Mouse (Mus musculus) heart, adult 18-20 months (tissue): ENCODE results near the gene Tns2. TPM values are rescaled to one million over a fixed set of nuclear protein-coding genes. Genes with fewer than 3 reads are reported as not detected.
"Not testable (repeated sequence)": the region's sequence is repeated elsewhere in the genome, so short reads cannot be mapped to it uniquely, and the experiment has no call there.

Experiments
- DNase-seq, 2 experiments: peaks; one replicate each; pipeline ENCODE4 v3.0.0; 2021 to 2022; ENCODE audit warnings: mixed read lengths in 1 of 2
- long read RNA-seq, 2 experiments: library from polyadenylated mRNA; stranded (forward); transcript quantifications; one replicate each; pipeline ENCODE4 v2.0.0; 2021
- total RNA-seq, 2 experiments: library from RNA; stranded (reverse); gene quantifications; 2 replicates each; pipeline ENCODE4 v1.2.3; 2021

Tns2 gene
- 100 to 1,000 TPM; 109 to 123 TPM for total RNA-seq
- long read RNA-seq, experiment 1, full-length matches to known transcripts: 13 of 36 reads
- long read RNA-seq, experiment 1, partial matches to known transcripts: 14 of 36 reads
- long read RNA-seq, experiment 1, other reads (novel, unspliced or antisense): 9 of 36 reads
- long read RNA-seq, experiment 2, full-length matches to known transcripts: 2 of 19 reads
- long read RNA-seq, experiment 2, partial matches to known transcripts: 10 of 19 reads
- long read RNA-seq, experiment 2, other reads (novel, unspliced or antisense): 7 of 19 reads

DNA sequence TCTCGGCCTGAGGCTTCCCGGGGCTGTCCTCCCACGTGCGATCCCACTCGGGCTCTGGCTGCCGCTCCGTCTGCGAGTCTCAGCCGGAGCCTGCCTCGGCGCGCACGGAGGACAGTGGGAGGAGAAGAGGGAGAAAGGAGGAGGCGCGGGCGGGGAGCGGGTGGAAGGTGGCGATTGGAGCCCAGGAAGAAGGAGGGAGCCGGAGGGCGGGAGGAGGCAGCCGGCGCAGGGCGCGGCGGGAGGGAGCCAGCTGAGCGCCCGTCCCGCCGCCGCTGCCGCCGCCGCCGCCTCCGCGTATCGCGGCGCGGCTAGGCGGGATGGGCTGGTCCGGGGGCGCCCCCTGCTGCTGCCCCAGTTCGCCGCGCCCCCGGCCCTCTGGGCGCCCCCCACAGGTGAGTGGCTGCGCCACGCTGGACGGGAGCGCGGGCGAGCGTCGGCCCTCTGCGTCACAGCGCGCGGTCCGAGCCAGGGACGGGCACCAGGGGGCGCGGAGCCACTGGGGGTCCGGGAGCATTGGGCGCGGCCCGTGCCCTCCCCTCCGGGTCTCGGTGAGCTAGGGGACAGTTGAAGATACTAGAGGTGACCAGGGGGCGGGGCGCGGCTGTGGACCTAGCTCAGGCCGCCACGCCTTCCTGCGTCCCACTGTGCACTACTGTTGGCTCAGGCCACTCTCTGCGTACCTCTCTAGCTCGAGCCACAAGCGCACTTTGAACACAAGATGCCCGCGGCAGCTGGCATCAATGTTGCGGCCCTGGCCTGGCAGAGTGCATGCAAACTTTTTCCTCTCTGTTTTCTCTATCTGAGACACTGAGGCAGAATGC is at the start of gene Tns2:
TSS of gene Tns2 (plus strand) at position 253 of the 821 bp plus-strand sequence.
- peak; percentile 91 to 94 for DNase-seq

DNA sequence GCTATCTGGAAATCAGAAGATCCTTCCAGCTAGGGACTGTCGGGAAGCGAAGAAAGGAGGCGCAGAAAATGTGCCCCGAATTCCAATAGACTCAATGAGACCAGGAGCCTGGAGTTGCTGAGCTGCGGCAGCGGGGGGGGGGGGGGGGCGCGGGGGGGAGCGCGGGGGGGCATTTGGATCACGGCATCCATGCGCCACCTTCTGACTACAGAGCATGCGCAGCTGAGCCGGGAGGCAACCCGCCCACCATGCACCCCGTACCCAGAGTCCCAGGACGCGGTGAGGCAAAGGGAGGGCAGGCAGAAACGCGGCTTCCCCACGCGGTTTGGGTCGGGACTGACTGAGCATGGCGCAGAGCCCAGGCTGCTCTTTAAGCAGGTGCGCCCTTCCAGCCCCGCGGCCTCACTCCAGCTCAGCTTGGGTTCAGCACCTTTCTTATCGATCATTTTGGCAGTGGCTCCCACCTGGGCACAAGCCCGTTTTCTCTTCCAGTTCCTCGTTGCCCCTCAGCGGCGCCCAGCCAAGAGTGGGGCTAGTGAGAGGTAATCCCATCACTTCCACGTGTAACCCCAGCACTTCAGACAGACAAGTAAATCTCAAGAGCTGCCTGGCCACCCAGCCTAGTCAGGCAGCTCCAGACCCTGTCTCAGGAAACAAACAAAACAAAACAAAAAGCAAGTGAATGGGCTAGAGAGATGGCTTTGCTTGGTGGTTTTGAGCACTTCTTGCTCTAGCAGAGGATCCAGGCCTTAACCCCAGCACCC is 48.1 kb upstream of the Tns2 start:
- DNase-seq: peak; percentile 42

DNA sequence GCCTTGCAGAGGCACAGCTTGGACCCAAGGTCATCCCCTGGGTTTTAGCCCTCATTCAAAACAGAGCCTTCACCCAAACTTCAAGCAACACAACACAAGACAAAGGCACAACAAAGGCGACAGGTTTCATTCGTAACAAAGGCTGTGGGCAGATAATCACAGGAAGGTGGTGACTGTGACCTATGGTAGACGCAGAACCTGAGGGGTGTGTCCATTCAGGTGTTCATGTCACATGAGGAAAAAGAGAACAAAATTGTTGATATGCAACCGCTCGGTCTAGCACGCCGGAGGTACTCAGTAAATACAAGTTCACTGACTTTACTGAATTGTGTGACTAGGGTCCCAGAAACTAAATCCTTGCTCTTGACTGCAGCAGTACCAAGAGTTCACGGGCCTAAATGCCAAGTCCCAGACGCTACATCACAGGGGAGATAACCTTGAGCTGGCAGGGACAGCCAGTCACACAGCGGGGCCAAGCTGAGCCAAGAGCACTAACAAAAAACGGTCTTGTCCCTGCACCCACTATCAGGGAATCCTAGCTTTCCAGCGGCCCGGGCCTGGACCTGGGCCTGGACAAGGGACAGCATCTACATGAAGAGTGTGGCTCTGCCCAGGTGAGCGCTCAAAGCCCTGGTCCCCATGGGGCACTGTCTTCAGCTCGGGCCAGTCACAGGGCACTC is 43.6 kb upstream of the Tns2 start:
- peak; percentile 45 to 49 for DNase-seq

DNA sequence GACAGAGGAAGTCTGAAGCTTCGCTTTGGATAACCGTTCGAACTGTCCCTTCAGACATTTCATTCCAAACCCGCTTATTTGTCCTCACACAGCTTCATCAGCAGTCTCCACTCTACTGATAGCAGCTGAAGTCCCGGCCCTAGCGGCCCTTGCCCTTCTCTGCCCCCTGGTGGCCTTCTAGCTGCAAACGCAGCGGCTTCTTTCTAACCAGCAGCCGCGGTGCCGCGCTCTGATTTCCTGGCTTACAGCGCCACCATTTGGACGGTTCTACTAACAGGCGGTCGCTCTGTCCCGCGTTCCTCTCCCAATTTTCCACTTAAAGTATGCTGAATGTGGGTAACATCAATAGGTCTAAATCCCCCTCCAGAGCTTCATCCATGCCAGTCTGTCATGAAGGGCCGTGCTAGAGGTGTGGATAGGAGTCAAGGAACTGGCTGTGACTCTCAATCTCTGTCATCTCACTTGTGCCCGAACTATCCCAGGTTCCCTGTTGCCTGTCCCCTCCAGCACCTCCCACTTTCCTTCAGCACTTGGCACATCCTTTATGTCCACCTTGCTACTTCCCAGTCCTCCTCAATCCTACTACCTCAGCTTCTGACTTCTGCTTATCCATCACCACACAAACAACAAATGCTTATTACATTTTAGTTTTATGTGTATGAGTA is 34.4 kb upstream of the Tns2 start:
- peak; percentile 93 to 96 for DNase-seq

DNA sequence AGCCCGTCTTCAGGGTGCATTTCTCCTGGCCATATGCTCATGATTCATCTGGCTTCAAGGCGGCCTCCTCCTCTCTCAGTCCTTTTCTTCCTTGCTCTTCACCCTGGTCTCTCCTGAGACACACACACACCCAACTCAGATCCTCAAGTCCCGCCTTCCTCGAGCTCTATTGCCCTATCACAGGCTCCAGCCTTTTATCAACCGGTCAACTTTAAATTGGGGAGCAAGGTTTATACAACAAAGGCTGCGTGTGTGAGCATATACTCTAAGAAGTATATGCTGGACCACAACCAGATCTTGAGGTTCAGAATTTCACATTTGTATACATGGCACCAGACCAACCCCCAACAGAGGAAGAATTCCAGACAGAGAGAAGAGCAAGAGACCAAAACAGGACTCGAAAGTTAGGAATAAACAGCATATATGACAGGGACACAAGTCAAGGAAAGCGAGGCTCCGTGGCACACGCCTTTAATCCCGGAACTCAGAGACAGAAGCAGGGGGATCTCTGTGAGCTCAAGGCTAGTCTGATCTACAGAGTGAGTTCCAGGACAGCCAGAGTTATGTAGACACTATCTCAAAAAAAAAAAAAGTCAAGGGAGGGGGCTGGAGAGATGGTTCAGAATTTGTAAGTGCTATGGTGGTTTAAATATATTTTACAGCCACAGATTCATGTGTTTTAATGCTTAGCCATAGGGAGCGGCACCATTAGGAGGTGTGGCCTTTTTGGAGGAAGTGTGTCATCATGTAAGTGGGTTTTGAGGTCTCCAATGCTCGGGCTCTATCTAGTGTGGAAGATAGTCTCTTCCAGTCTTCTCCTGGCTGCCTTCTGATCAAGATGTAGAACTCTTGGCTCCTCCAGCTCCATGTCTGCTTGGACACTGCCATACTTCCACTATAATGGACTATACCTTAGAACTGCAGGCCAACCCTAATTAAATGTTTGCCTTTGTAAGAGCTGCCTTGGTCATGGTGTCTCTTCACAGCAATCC is 29.4 kb upstream of the Tns2 start:
- no peak for DNase-seq

DNA sequence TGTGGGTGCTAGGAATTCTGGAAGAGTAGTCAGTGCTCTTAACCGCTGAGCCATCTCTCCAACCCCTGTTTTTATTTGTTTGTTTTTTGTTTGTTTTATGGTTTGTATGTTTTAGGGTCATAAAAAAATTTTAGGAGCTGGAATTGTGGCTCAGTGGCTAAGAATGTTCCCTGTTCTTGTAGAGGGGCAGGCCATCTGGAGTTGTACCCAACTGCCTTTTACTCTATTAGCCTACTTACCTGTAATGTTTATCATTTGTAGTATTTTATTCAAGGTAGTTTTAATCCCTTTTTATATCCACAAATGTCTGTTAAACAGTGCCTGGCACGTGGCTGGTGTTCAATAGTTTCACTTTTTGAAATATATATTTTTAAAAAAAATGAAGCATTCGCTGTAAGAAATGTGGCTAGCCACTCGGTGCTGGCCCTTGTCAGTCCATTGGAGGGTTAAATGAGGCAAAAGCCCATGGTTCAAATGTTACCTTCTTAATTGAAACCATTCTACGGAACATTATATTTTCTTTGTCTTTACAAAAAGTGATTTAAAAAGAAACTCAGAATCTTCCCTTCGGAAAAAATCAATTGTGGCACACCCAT is 27.2 kb upstream of the Tns2 start:
- no peak for DNase-seq

DNA sequence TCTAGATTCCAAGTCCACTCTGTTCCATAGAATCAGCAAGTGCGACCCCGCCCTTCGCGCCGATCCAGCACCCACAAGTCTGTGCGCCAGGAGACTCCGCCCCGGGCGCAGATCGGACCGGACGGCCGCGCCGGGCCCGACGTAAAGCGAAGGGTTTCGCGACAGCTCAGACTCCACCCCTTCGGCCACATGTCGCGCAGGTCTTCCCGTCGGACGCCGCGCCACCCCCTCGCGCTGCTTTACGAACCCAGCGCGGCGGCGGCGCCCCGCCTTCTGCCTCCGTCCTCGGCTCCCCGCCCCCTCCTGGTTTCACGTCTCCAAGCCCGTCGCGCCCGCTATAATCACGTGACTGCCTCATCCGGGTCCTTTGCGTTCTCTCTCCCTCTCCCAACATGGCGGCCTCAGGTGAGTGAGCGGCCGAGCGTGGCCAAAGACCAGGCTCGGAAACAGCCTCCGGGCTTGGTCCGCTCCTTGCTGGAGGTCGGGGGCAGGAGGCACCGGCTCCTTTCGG is 26.6 kb upstream of the Tns2 start, which contains the start of gene Eif4b:
TSS of gene Eif4b (plus strand) at position 215 of the 511 bp plus-strand sequence.
- DNase-seq: peak; percentile 99

DNA sequence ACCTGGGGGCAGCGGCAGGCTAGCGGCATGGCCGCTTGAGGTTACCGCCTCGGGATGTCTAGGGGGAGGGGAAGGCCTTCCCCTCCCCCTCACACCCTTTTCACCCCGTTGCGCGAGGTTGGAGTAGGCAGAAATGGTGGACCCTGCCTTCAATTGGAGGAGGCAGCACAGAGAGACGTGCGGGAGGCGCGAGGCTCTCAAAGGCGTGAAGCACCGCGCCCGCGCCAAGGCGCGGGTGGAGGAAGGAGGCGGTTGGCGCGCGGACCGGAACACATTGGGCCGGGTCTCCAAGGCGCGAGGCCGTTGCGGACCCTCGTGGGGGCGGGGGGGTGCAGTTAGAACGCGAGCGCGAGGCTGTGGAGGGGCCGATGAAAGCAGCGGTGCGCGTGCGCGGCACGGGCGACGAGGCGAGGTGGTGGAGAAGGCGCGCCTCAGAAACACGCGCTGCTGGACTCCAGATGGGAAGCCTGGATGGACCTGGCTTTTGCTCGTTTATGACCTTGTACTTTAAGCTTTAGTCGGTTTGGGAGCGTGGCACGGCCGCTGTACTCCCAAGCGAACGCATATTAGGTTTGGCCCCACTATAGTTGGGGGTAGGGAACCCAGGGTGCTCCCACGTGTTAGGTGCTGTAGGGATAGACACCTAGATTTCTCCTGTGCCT is 26.0 kb upstream of the Tns2 start:
- peak; percentile 64 to 65 for DNase-seq

DNA sequence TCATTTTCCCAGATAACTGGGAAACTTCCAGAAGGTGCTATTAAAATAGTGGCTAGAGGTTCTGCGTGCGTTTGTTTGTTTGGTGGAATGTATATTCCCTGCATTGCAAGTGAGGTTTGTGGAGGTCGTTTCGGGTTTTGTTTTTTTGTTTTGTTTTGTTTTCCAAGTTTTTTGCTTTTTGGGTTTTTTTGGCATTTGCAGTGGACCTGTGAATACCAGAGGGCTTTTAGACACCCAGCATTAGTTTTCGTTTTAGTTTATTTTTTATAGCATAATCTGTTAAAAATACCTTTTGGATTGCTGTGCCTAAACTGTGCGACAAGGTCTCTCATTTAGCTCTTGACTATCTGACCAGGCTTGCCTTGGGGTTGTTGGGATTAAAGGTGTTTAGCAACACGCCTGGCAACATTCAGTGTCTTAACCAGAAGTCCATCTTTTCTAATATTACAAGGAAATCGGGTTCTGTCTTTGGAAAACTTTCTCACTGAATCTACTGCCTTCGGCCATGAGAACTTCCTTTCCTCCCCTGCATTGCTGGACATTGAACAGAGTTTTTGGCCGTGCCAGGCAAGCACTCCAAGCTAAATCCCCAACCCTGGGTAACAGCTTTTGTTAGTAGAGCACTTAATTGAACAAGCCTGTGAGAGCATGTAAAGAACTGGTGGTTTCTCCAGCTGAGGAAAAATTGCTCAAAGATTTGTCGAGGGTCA is 25.2 kb upstream of the Tns2 start:
- no peak for DNase-seq

DNA sequence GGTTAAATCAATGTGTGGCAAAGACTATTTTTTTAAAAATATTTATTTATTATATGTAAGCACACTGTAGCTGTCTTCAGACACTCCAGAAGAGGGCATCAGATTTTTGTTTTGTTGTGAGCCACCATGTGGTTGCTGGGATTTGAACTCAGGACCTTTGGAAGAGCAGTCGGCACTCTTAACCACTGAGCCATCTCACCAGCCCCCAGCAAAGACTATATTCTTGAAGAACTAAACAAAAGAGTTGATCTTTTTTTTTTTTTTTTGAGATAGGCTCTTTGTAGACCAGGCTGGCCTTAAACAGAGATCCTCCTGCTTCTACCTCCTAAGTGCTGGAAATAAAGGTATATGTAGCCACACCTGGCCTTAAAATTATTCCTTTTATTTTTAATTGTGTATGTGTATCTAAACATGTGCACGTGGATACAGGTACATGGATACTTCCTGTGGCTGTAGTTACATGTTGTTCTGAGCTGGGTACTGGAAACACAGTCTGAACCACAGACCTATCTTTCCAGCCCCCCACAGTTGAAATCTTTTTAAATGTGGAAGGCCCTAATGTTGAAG is 23.0 kb upstream of the Tns2 start:
- no peak for DNase-seq

DNA sequence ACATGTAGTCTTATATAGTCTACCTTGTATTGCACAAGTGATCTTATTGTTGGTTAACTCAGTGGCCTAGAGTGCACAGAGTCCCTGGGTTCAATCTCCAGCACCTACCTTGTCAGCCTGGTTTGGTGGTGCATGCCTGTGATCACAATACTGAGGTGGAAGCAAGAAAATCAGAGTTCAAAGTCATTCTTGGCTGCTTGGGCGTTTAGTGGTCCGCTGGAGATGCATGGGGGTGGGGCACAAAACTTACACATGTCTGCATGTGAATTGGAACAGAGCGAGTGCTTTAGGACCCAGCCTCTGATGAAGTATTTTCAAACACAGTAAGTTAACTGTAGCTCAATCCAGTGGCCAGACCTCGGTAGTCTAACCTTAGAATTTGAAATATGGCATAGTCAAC is 21.0 kb upstream of the Tns2 start:
- DNase-seq: no peak

DNA sequence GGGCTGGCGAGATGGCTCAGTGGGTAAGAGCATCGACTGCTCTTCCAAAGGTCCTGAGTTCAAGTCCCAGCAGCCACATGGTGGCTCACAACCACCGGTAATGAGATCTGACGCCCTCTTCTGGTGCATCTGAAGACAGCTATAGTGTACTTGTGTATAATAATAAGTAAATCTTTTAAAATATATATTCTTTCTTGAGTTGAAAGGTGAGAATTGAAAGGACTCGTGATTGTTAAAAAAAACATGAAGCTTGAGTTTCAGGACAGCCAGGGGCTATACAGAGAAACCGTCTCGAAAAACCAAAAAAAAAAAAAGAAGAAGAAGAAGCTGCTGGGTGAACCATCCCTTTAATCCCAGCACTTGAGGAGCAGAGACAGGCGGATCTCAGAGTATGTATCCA is 20.3 kb upstream of the Tns2 start:
- DNase-seq: not testable (repeated sequence)

DNA sequence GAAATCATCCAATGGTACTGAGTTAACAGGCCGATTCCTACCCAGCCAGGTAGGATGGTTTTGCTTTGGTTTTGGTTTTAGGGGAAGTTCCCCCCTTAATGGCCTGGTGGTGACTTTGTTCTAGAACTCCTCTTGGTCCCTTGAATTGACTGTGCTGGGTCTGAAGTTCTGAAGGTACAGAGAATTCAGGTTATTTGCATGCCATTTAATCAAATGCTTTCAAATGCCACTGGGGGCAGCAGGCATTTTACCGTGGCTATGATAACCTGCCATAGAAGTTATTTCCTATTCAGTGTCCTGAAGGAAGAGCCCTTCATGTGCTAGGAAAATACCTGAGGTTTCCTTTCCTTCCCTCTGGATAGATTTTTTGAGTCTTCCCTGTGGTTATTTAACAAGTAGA is 19.8 kb upstream of the Tns2 start:
- no peak for DNase-seq

DNA sequence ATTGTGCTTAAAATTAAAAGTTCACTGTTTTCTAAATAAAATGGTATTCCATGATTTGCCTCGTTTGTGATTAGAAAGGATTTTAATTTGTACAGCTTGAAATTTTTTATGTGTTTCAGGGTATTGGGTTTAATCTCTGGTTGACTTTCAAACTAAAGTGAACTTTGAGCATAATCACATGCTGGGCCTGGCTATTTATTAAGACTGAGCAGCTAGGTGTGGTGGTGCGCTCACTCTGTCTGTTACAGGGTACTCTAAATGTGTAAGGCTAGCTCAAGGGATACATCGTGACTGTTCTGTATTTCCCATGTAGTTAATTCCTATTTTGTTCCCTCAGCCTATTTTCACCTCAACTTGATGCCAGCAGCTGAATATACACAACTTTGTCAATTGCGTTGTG is 18.1 kb upstream of the Tns2 start:
- DNase-seq: no peak

DNA sequence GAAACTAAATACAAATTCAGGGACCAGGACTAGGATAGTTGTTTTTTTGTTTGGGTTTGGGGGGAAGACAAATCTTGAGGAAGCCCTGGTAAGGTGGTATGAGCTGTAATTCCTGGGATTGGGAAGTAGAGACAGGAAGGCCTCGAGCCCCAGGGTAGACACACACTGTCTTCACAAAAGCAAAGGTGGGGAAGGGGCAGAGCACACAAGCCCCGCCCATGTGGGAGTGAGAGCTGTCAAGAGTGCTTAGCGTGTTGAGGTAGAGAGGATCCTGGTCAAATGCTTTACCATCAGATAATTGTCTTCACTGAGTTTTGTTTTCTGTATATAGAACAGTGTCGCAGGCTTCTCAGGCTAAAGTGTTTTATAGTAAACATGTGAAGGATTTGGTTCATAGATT is 17.2 kb upstream of the Tns2 start:
- DNase-seq: no peak

DNA sequence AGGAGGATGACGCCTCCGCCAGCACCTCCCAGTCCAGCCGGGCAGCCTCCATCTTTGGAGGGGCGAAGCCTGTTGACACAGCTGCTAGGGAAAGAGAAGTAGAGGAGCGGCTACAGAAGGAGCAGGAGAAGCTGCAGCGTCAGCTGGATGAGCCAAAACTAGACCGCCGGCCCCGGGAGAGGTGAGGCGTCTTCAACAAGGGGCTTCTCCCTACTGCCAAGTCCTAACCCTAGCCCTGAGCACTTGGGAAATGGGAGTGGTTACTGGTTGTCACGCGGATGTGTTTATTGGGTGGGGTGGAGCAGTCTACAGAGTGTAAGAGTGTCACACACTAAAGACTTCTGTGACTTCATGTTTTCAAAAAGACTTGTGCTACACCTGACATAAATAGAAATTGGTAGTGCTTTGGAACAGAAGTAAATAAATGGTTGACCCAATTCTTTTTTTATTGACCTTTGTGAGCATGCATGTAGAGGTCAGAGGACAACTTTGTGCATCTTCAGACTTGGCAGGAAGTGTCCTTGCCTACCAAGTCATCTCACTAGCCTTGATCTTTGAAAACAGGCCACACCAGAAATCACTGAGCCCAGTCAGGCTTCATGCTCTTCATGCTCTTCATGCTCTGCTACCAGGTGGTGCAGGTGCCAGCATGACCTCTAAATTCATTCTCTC is 10.2 kb upstream of the Tns2 start:
- no peak for DNase-seq

DNA sequence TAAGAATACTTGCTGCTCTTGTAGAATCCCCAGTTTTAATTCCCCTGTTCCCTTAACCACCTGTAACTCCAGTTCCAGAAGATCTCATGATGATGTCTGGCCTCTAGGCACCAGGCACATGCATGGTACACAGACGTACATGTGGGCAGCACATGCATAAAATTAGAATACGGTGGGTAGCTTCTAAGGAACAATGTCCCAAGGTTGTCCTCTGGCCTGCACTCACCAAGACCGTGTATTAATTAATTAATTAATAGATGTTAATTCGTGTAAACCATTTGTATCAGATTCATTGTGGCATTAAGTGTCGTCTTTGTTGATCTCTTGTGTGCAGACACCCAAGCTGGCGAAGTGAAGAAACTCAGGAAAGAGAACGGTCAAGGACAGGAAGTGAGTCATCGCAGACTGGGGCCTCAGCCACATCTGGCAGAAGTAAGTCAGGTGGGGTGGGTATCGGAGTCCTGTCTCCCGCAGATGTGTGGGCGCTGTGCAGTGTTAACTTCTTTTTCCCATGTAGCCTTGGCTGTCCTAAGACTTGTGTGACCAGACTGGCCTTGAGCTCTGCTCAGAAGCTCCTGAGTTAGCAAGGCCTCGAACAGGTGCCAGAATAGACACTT is 9.0 kb upstream of the Tns2 start:
- peak in 1 of 2 experiments; percentile 35 for DNase-seq
